Mouse (Mus musculus) fat pad, adult 2 months (tissue): ENCODE measurements around the gene Irf1.

Experiments
- DNase-seq: peaks from one replicate; pipeline ENCODE4 v3.0.0-alpha.2; 2011; ENCODE audit warnings: low read depth, low spot score; ENCODE audit errors: extremely low read depth

Irf1 gene

GRCm38 (mm10) chr11:53759545-53760406 lies 10.0 kb upstream of the Irf1 start:
- no peak for DNase-seq

GRCm38 (mm10) chr11:53761284-53761683 lies 8.5 kb upstream of the Irf1 start:
- DNase-seq: no peak

GRCm38 (mm10) chr11:53761822-53762221 lies 8.0 kb upstream of the Irf1 start:
- no peak for DNase-seq

- DNase-seq: no peak
These were observed 7.4 kb upstream of the Irf1 start for GRCm38 (mm10) chr11:53762426-53762825.

- no peak for DNase-seq
These were observed 6.9 kb upstream of the Irf1 start for GRCm38 (mm10) chr11:53762827-53763495.

GRCm38 (mm10) chr11:53763496-53764140 lies 6.2 kb upstream of the Irf1 start:
- no peak for DNase-seq

GRCm38 (mm10) chr11:53764581-53764980 lies 5.2 kb upstream of the Irf1 start:
- DNase-seq: no peak

- no peak for DNase-seq
These were observed 1.2 kb upstream of the Irf1 start for GRCm38 (mm10) chr11:53768422-53769184.

- no peak for DNase-seq
These were observed 633 bp upstream of the Irf1 start for GRCm38 (mm10) chr11:53769185-53769576.

GRCm38 (mm10) chr11:53770125-53770791 lies 444 bp downstream of the Irf1 start:
- no peak for DNase-seq

- no peak for DNase-seq
These were observed 1.4 kb downstream of the Irf1 start for GRCm38 (mm10) chr11:53771001-53771744.

- DNase-seq: no peak
These were observed 2.7 kb downstream of the Irf1 start for GRCm38 (mm10) chr11:53772536-53772935.

- no peak for DNase-seq
These were observed 3.3 kb downstream of the Irf1 start, which contains the start of gene Gm17334 for GRCm38 (mm10) chr11:53773087-53773486. Gene Gm17334, minus strand, starts transcription at chr11:53773187.

- no peak for DNase-seq
These were observed 4.0 kb downstream of the Irf1 start for GRCm38 (mm10) chr11:53773641-53774360.

GRCm38 (mm10) chr11:53774659-53775255 lies 4.9 kb downstream of the Irf1 start:
- DNase-seq: no peak

GRCm38 (mm10) chr11:53777736-53778135 lies 7.9 kb downstream of the Irf1 start:
- DNase-seq: no peak

GRCm38 (mm10) chr11:53778455-53778854 lies 8.6 kb downstream of the Irf1 start:
- no peak for DNase-seq

- DNase-seq: no peak
These were observed 10.0 kb downstream of the Irf1 start for GRCm38 (mm10) chr11:53779808-53780207.

- DNase-seq: no peak
These were observed 10.4 kb downstream of the Irf1 start for GRCm38 (mm10) chr11:53780262-53780661.
